Mouse (Mus musculus) megakaryocyte, embryonic 14.5 days (primary cell): ENCODE measurements around the gene Snx18.

Experiments used
- FLI1 ChIP-seq: IDR thresholded peaks from 2 replicates; pipeline ENCODE4 v1.6.1; 2012; ENCODE audit warnings: low read length, inconsistent platforms, mixed read lengths
- GATA1 ChIP-seq: IDR thresholded peaks from 3 replicates; pipeline ENCODE4 v1.6.1; 2012; ENCODE audit warnings: mixed read lengths, low read length, inconsistent platforms, borderline replicate concordance

DNA sequence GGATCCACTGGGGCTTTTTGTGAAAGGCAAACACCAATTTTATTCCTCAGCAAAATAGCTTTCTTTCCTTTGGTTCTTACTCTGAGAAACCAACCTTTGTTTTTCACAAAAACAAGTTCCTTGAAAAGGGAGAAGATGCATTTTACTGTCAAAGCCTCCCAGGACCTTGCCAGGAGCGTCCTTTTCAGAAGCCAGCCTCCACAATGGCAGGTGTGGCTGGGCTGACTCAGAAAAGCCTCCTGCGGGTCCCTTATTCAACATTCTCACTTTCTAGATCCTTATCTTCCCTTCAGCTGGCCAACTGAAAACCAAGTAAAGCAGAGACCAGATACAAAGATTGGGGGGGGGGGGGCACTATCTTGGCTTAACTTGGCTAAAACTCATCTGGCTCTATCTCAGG lies 48.8 kb downstream of the Snx18 start:
- TF ChIP-seq FLI1 (no peak), GATA1 (no peak)
